Mouse (Mus musculus): ENCODE results near the gene Maz. TPM values are rescaled to one million over a fixed set of nuclear protein-coding genes. Genes with fewer than 3 reads are reported as not detected.

Maz gene
- polyA plus RNA-seq, 1 experiment from 2014 or later, result 63.1 TPM

GRCm38 (mm10) chr7:126996449-126996848 lies 30.4 kb downstream of the Maz start:
- Histone ChIP-seq H3K4me3 (ENCODE audit: low read depth, low read length) (no peak overlapping the region), H3K9me3 (replicated peaks; ENCODE audit: control insufficient read depth, low read length) (no peaks in the 10 kb centered on the region), H3K4me1 (ENCODE audit: control insufficient read depth, insufficient read depth, low read length) (no peaks in the 10 kb centered on the region), H3K36me3 (replicated peaks; ENCODE audit: control insufficient read depth, insufficient read depth, low read depth, low read length) (no peaks in the 10 kb centered on the region), H3K27ac (replicated peaks; ENCODE audit: low read depth, low read length) (no peak overlapping the region), H3K4me2 (ENCODE audit: low read depth, low read length) (no peak overlapping the region), H3K9ac (replicated peaks; ENCODE audit: low read length) (no peak overlapping the region), H3K27me3 (ENCODE audit: control insufficient read depth, insufficient read depth, low read length) (no peaks in the 10 kb centered on the region)
- WGBS, result 78% methylated on average over 4 of the region's 4 CpGs
- no peak for ATAC-seq (replicated peaks; ENCODE audit: insufficient number of reproducible peaks, low FRiP score, low TSS enrichment, low read depth)
- no peak for DNase-seq (ENCODE audit: low spot score)

DNA sequence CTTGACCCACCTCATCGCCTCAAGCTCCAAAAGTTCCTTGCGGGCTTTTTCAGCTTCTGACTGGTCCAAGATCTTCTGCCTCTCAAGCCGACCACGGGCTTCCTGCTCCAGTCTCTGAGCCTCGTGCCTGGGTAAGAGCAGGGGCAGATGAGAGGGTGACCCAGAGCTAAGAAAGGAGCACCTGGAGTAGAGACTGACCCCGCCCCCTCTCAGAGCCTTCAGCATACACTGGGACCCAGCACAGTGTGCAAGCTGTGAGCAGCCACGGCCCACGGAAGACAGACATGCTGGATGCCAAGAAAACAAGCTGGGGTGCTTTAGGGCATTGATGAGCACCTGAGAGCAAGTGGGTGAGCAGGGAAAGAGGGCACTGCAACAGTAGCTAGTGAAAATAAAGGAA lies 38.0 kb downstream of the Maz start:
- no peak for DNase-seq (ENCODE audit: low spot score)
- no peaks in the 10 kb centered on the region for H3K4me1 ChIP-seq (ENCODE audit: control insufficient read depth, insufficient read depth, low read length)
- H3K4me2 ChIP-seq (ENCODE audit: low read depth, low read length), result no peak overlapping the region
- 0 out of 2 replicates have a peak overlapping the region, but pooled peaks have one; percentile 6 for H3K9ac ChIP-seq (replicated peaks; ENCODE audit: low read length)
- H3K27me3 ChIP-seq (ENCODE audit: control insufficient read depth, insufficient read depth, low read length), result no peaks in the 10 kb centered on the region
- H3K4me3 ChIP-seq (ENCODE audit: low read depth, low read length), result no peak overlapping the region
- 72% methylated on average over 8 of the region's 8 CpGs for WGBS
- no peak overlapping the region for H3K27ac ChIP-seq (replicated peaks; ENCODE audit: low read depth, low read length)
- H3K9me3 ChIP-seq (replicated peaks; ENCODE audit: control insufficient read depth, low read length), result no peaks in the 10 kb centered on the region
- no peaks in the 10 kb centered on the region for H3K36me3 ChIP-seq (replicated peaks; ENCODE audit: control insufficient read depth, insufficient read depth, low read depth, low read length)
- ATAC-seq (replicated peaks; ENCODE audit: insufficient number of reproducible peaks, low FRiP score, low TSS enrichment, low read depth), result no peak

- no peaks in the 10 kb centered on the region for H3K9me3 ChIP-seq (replicated peaks; ENCODE audit: control insufficient read depth, low read length)
- no peak overlapping the region for H3K4me3 ChIP-seq (ENCODE audit: low read depth, low read length)
- 41% methylated on average over 9 of the region's 9 CpGs for WGBS
- H3K4me1 ChIP-seq (ENCODE audit: control insufficient read depth, insufficient read depth, low read length), result no peaks in the 10 kb centered on the region
- no peak overlapping the region for H3K9ac ChIP-seq (replicated peaks; ENCODE audit: low read length)
- no peaks in the 10 kb centered on the region for H3K36me3 ChIP-seq (replicated peaks; ENCODE audit: control insufficient read depth, insufficient read depth, low read depth, low read length)
- H3K27me3 ChIP-seq (ENCODE audit: control insufficient read depth, insufficient read depth, low read length), result no peaks in the 10 kb centered on the region
- H3K4me2 ChIP-seq (ENCODE audit: low read depth, low read length), result no peak overlapping the region
- H3K27ac ChIP-seq (replicated peaks; ENCODE audit: low read depth, low read length), result no peak overlapping the region
- DNase-seq (ENCODE audit: low spot score), result peak; percentile 16
- no peak for ATAC-seq (replicated peaks; ENCODE audit: insufficient number of reproducible peaks, low FRiP score, low TSS enrichment, low read depth)
These were observed 40.5 kb downstream of the Maz start for GRCm38 (mm10) chr7:126986319-126986718.

- H3K36me3 ChIP-seq (replicated peaks; ENCODE audit: control insufficient read depth, insufficient read depth, low read depth, low read length), result no peaks in the 10 kb centered on the region
- ATAC-seq (replicated peaks; ENCODE audit: insufficient number of reproducible peaks, low FRiP score, low TSS enrichment, low read depth) (no peak), DNase-seq (ENCODE audit: low spot score) (no peak)
- no peak overlapping the region for H3K27ac ChIP-seq (replicated peaks; ENCODE audit: low read depth, low read length)
- H3K4me3 ChIP-seq (ENCODE audit: low read depth, low read length), result no peak overlapping the region
- no peaks in the 10 kb centered on the region for H3K27me3 ChIP-seq (ENCODE audit: control insufficient read depth, insufficient read depth, low read length)
- 60% methylated on average over 10 of the region's 10 CpGs for whole genome bisulfite sequencing
- no peaks in the 10 kb centered on the region for H3K9me3 ChIP-seq (replicated peaks; ENCODE audit: control insufficient read depth, low read length)
- H3K4me2 ChIP-seq (ENCODE audit: low read depth, low read length), result no peak overlapping the region
- no peaks in the 10 kb centered on the region for H3K4me1 ChIP-seq (ENCODE audit: control insufficient read depth, insufficient read depth, low read length)
- no peak overlapping the region for H3K9ac ChIP-seq (replicated peaks; ENCODE audit: low read length)
These were observed 42.0 kb downstream of the Maz start for GRCm38 (mm10) chr7:126984667-126985444.

DNA sequence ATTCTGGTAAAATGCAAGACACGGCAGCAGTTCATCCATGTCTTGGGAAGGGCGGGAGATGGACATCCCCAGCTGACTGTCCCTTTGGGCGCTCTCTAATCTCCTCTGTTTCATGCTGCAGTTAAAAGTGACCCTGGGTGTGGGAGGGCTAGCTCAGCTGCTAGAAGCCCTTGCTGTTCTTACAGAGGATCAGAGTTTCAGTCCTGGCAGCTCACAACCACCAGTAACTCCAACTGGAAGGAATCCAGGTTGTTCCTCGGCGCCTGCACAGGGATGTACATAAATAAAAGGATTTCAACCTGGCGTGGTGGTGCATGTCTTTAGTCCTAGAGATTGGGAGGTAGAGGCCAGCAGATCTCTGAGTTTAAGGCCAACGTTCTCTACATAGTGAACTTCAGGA lies 43.7 kb downstream of the Maz start:
- H3K27ac ChIP-seq (replicated peaks; ENCODE audit: low read depth, low read length), result no peak overlapping the region

GRCm38 (mm10) chr7:126982054-126982453 lies 44.8 kb downstream of the Maz start:
- no peak overlapping the region for H3K27ac ChIP-seq (replicated peaks; ENCODE audit: low read depth, low read length)
- no peak overlapping the region for H3K4me2 ChIP-seq (ENCODE audit: low read depth, low read length)
- H3K36me3 ChIP-seq (replicated peaks; ENCODE audit: control insufficient read depth, insufficient read depth, low read depth, low read length), result peaks cover 5% of the 10 kb centered on the region
- no peak overlapping the region for H3K4me3 ChIP-seq (ENCODE audit: low read depth, low read length)
- whole genome bisulfite sequencing, result 89% methylated on average over 4 of the region's 4 CpGs
- H3K9me3 ChIP-seq (replicated peaks; ENCODE audit: control insufficient read depth, low read length), result no peaks in the 10 kb centered on the region
- ATAC-seq (replicated peaks; ENCODE audit: insufficient number of reproducible peaks, low FRiP score, low TSS enrichment, low read depth) (no peak), DNase-seq (ENCODE audit: low spot score) (no peak)
- no peaks in the 10 kb centered on the region for H3K4me1 ChIP-seq (ENCODE audit: control insufficient read depth, insufficient read depth, low read length)
- H3K9ac ChIP-seq (replicated peaks; ENCODE audit: low read length), result no peak overlapping the region
- no peaks in the 10 kb centered on the region for H3K27me3 ChIP-seq (ENCODE audit: control insufficient read depth, insufficient read depth, low read length)

More for the DNA sequence above, 43.7 kb downstream of the Maz start:
- Histone ChIP-seq H3K4me2 (ENCODE audit: low read depth, low read length) (no peak overlapping the region), H3K27me3 (ENCODE audit: control insufficient read depth, insufficient read depth, low read length) (no peaks in the 10 kb centered on the region), H3K36me3 (replicated peaks; ENCODE audit: control insufficient read depth, insufficient read depth, low read depth, low read length) (peaks cover 5% of the 10 kb centered on the region), H3K4me1 (ENCODE audit: control insufficient read depth, insufficient read depth, low read length) (no peaks in the 10 kb centered on the region), H3K9ac (replicated peaks; ENCODE audit: low read length) (no peak overlapping the region), H3K4me3 (ENCODE audit: low read depth, low read length) (no peak overlapping the region), H3K9me3 (replicated peaks; ENCODE audit: control insufficient read depth, low read length) (no peaks in the 10 kb centered on the region)
- 84% methylated on average over 7 of the region's 7 CpGs for WGBS
- DNase-seq (ENCODE audit: low spot score) (no peak), ATAC-seq (replicated peaks; ENCODE audit: insufficient number of reproducible peaks, low FRiP score, low TSS enrichment, low read depth) (no peak)

DNA sequence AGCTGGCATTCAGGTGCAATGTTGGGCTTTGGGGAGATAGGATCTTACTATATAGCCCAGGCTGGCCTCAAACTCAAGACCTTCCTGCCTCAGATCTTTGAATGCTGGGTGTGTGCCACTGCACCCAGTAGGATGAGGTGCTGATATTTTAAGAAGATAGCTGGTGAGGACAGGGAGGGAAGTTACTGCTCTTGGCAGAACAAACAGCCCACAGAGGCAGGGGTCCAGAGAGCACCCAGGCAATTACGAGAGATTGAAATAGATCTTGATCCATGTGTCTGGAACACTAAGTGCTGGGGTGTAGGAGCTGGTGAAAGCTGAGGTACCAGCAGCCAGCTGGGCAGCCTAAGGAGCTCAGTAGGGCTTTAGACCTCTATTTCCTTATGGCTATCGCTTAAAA lies 45.2 kb downstream of the Maz start:
- WGBS, result 96% methylated on average over 2 of the region's 2 CpGs
- no peaks in the 10 kb centered on the region for H3K4me1 ChIP-seq (ENCODE audit: control insufficient read depth, insufficient read depth, low read length)
- H3K36me3 ChIP-seq (replicated peaks; ENCODE audit: control insufficient read depth, insufficient read depth, low read depth, low read length), result peaks cover 5% of the 10 kb centered on the region
- no peak for ATAC-seq (replicated peaks; ENCODE audit: insufficient number of reproducible peaks, low FRiP score, low TSS enrichment, low read depth)
- no peak overlapping the region for H3K4me3 ChIP-seq (ENCODE audit: low read depth, low read length)
- no peaks in the 10 kb centered on the region for H3K9me3 ChIP-seq (replicated peaks; ENCODE audit: control insufficient read depth, low read length)
- no peak overlapping the region for H3K9ac ChIP-seq (replicated peaks; ENCODE audit: low read length)
- no peak for DNase-seq (ENCODE audit: low spot score)
- no peaks in the 10 kb centered on the region for H3K27me3 ChIP-seq (ENCODE audit: control insufficient read depth, insufficient read depth, low read length)
- H3K4me2 ChIP-seq (ENCODE audit: low read depth, low read length), result no peak overlapping the region
- no peak overlapping the region for H3K27ac ChIP-seq (replicated peaks; ENCODE audit: low read depth, low read length)

GRCm38 (mm10) chr7:126978841-126979240 lies 48.0 kb downstream of the Maz start:
- WGBS, result 88% methylated on average over 6 of the region's 6 CpGs
- no peak overlapping the region for H3K9ac ChIP-seq (replicated peaks; ENCODE audit: low read length)
- no peaks in the 10 kb centered on the region for H3K9me3 ChIP-seq (replicated peaks; ENCODE audit: control insufficient read depth, low read length)
- DNase-seq (ENCODE audit: low spot score) (no peak), ATAC-seq (replicated peaks; ENCODE audit: insufficient number of reproducible peaks, low FRiP score, low TSS enrichment, low read depth) (no peak)
- no peak overlapping the region for H3K27ac ChIP-seq (replicated peaks; ENCODE audit: low read depth, low read length)
- H3K4me2 ChIP-seq (ENCODE audit: low read depth, low read length), result no peak overlapping the region
- no peaks in the 10 kb centered on the region for H3K27me3 ChIP-seq (ENCODE audit: control insufficient read depth, insufficient read depth, low read length)
- H3K4me1 ChIP-seq (ENCODE audit: control insufficient read depth, insufficient read depth, low read length), result no peaks in the 10 kb centered on the region
- H3K4me3 ChIP-seq (ENCODE audit: low read depth, low read length), result no peak overlapping the region
- H3K36me3 ChIP-seq (replicated peaks; ENCODE audit: control insufficient read depth, insufficient read depth, low read depth, low read length), result peaks cover 5% of the 10 kb centered on the region

Data from embryonic facial prominence, embryonic 11.5 days (tissue).